Mouse (Mus musculus): Measurements from ENCODE around the gene Abr.

The Abr gene

DNA sequence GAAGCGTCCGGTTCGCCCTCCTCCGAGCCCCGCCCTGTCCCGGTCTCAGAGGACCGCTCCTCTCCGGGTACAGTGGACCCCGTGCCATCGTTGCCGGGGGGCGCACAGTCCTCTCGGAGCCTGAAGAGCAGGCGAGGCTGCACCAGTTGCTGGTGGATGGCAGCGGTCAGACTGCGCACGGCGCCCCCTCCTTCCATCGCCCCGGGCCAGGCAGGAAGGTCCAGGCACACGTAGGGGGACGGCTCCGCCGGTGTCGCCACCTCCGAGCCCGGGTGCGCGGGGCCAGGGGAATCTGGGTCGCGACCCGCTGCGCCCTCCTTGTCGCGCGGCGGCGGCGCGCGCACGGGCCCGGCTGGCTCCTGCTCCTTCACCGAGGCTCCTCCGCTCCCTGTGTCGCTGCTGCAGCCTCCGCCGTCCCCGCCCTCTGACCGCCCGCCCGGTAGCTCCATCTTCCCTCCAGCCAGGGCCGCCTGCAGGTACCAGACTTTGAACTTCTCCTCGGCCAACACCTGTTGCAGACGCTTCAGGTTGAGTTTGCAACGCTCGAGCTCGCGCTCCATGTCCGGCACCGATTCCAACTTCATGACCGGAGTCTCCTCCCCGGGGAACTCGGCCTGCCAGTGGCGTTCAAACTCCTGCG is 572 bp upstream of the Abr start:
- DNase-seq: peak; percentile 15

DNA sequence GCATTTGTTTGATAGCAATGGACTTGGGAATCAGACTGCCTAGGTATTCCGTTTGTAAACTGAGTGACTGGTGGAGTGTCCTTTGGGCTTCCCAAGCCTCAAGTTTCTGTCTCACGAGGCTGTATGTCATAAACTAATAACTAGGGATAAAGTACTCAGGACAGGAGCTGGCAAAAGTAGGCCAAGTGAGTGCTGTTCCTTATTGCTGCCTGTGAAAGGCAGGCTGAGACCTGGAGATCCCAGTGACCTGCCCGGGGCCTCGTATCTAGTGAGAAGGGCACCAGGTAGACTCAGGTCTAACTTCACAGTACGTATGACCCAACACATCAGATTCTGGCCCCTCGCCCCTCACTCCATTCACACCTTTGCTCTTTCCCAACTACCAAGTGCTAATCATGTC is 4.0 kb downstream of the Abr start:
- no peak for DNase-seq

- DNase-seq: no peak
Observed at GRCm38 (mm10) chr11:76614246-76614645, 7.9 kb downstream of the Abr start.

DNA sequence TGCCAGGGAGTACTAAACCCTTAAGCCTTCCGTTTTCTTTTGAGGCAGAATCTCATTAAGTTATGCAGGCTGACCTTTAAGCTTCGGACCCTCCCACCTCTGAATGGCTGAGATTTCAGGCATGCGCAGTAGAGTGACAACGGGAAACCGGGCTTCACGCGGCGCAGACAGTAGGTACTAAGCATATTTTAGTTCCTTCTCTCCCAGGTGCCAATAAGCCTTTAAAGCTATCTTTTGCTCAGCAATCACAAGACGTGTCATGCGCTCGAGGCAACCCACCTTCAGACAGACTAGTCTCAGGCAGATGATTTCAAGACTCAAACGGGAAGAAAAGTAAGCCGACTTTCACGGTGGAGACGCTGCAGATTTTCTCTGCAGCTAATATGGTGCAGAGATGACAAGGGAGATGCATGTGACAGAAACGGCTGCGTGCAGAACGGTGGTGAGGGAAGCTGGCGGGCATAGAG is 9.4 kb downstream of the Abr start:
- DNase-seq: peak; percentile 57

DNA sequence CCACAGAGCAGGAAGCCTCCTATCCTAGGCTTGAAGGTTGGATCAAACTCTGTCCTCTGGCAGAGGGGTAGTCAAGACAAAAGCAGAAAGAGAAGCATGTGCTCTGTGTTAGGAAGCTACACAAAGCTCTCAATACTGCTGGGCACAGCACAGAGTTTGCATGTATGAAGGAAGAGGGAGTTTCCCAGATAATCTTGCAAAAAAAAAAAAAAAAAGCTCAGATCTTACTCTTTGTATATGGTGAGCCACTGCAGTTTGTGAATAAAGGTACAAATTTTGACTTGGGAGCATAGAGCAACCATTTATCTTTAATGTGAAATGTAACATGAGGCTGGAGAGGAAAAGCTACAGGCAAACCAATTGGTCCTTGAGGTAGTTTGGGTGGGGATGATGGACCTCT is 11.2 kb downstream of the Abr start:
- DNase-seq: no peak

DNA sequence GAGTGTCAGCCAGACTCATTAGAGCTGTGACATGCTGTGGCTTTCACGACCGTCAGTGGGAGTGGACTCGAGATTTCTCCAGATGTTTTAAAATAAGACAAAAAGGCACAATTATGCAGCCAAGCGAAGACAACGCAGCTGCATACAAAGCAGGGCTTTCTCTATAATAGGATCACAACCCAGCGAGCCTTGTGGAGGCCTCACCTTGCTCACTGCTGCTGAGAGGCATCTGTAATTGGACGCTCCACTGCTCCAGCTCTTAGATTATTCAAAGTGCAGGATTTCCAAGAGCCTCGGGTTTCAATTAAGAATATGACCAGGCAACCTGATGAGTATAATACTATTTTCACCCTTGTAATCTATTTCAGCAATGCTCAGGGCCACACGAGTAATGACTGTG is 15.6 kb downstream of the Abr start:
- no peak for DNase-seq

DNA sequence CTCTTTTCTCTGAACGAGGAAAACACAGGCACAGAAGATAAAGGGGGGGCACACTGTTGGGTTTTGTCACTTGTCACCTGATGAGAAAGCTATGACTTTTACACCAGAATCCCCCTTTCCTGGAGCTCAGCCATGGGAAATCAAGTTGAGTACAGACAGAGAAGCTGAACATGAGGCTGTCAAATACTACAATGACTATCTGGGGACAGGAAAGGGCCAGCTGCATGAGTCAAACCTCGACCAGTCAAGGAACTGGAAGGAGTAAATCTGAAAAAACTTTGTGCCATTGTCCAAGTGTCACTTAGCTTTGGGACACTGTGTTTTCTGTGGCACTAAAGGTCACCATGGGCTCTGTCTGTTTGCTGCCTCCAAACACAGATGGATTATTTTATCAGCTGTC is 22.9 kb downstream of the Abr start:
- no peak for DNase-seq

DNA sequence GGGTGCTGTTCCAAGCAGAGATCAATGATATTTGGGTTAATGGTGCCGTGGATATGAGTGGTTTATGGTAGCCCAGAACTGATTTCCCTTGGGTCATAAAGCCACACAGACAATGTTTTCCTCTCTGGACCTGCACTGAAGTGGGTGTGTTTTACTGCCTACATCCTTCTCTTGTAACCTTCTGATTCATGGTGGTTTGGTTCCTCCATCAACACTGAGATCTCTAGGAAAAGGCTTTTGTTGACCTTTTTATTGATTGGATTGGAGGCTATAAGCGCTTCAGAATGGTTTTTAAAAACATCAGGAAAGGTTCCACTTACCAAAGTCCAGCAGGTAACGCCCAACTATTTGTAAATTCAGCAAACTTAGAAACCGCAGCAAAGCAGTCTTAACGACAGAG is 23.4 kb downstream of the Abr start:
- DNase-seq: no peak

GRCm38 (mm10) chr11:76593620-76594326 is 28.3 kb downstream of the Abr start:
- DNase-seq: no peak

GRCm38 (mm10) chr11:76589746-76590145 is 32.4 kb downstream of the Abr start:
- no peak for DNase-seq

GRCm38 (mm10) chr11:76588632-76589485 is 33.3 kb downstream of the Abr start:
- no peak for DNase-seq

GRCm38 (mm10) chr11:76588032-76588431 is 34.1 kb downstream of the Abr start:
- no peak for DNase-seq

DNA sequence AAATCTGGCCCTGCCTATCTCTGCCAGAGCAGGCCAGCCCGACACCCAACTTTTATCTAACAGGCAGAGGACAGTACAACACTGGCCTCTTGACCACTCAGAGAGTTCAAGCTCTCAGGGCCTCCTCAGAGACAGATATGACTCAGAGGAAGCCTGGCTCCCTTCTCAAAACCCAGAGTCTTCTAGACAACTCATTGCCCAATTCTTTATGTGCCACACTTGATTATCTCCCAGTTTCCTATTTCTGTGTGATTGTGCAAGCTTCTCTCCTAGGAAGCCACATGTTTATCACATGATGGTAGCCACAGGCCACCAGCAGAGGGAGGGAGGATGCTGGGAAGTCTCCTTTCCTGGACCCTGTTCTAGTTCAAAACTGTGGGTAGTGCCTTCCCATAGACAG is 34.8 kb downstream of the Abr start:
- no peak for DNase-seq

GRCm38 (mm10) chr11:76586119-76586518 is 36.0 kb downstream of the Abr start:
- DNase-seq: no peak

DNA sequence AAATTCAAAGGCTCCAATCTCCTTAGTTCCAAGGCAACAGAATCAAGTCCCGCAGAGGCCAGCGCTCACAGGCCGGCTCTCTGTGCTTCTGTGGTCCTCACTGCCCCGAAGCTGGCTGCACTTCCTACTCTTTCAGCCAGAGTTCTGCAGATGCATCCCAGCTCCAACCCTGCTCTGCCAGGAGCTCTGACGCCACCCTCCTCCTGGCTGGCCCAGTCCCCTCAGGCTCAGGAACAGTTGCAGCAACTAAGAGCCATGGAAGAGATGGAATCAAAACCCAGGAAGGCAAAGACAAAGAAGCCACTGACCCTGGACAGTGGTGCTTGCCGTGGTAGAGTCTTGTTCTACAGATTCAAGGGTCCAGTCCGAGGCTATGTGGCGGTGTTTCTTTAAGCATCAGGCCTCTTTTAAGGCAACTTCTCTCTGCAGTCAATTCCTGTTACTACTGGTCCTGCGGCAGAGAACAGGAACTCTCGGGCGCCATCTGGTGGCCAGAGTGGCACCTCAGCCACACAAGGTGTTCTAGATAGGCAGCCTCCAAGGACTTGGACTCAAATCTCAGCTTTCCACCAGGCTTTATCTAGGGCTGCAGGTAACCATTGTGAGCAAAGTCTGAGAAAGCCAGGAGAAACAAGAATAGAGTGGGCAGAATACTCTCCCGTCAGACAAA is 44.4 kb downstream of the Abr start:
- DNase-seq: peak; percentile 97

GRCm38 (mm10) chr11:76572820-76573385 is 49.2 kb downstream of the Abr start:
- no peak for DNase-seq

DNA sequence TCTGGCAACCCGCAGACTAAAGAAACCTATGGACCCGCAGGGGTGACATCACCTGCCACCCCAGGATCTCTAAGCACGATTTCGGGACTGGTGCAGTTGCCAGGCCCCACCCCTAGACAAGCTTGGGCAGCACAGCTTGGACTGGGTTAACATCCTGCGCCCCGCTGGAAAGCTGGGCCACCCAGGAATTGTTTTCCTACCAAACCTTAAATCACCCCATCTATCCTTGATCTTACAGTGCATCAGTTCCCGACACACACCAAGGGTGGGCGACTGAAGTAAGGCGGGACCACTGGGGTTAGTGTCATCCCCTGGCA is 50.5 kb downstream of the Abr start:
- no peak for DNase-seq

- peak; percentile 76 for DNase-seq
Observed at GRCm38 (mm10) chr11:76570741-76571612, 51.1 kb downstream of the Abr start.

- peak; percentile 23 for DNase-seq
Observed at GRCm38 (mm10) chr11:76570201-76570731, 51.8 kb downstream of the Abr start.

DNA sequence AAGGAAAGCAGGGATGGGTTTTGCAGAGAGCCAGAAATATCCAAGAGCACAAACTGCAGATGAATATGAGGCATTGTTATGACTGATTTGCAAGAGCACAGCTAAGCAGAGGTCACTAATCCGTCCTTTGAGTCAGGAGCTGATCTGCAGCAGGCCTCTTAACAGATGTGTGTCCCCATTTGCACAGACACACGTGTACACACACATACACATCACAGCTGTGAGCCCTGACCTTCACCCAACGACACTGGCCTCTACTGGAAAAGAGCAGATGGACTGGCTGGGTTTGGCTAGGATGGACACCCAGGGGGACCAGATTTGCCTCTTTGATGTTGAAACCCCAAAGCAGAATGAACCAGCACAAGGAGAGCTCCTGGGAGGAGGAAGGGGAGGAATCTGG is 52.7 kb downstream of the Abr start:
- DNase-seq: no peak

- no peak for DNase-seq
Observed at GRCm38 (mm10) chr11:76566081-76566480, 56.0 kb downstream of the Abr start.

GRCm38 (mm10) chr11:76562584-76562983 is 59.5 kb downstream of the Abr start:
- no peak for DNase-seq
